Mouse (Mus musculus): ENCODE results near the gene Ccnjl. TPM values are rescaled to one million over a fixed set of nuclear protein-coding genes. Genes with fewer than 3 reads are reported as not detected.
A peak's percentile ranks its signal among the peaks of the same experiment; 100 is the strongest.

Gene Ccnjl
- total and polyA plus RNA-seq, 3 experiments = 2.0 to 3.0 (median 2.1) TPM

DNA sequence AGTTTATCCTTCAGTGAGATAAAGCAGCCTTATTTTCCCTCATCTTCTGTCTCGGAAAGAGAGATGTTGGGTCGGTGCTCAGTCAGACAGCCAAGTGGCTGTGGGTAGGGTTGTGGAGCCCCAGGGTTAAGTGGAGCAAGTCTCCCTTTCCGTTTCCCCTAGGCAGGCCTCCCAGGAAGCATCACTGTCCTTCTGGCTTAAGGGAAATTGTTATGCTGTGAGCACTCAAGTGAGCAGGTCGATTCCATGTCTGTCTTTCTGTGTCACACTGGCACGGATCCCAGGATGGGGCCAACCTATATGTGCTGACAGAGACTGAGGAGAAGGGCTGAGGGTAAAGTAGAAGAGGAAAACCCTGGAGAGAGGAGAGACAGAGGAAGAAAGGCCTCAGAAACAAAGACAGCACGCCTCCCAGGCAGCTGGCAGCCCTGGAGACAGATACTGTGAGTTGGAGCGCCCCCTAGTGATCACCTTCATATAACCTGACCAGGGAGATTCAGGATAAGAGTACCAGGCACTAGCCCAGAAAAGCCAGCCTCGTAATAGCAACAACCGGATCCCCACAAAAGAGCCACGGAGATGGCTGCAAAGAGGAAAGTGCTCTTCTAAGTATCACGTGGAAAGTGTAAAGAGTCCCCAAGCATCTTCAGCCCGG is 84.4 kb downstream of the Ccnjl start:
- WGBS = 15% methylated on average over 12 of the region's 12 CpGs
- no peaks in the 10 kb centered on the region for H3K36me3 ChIP-seq (ENCODE audit: control insufficient read depth, insufficient read depth, low read length)
- peak; percentile 71 to 73 for DNase-seq
- no peak overlapping the region for H3K9ac ChIP-seq (ENCODE audit: low read depth, low read length)
- H3K4me3 ChIP-seq = no peak overlapping the region
- H3K79me2 ChIP-seq (replicated peaks; ENCODE audit: control insufficient read depth, insufficient read depth, low read length) = no peaks in the 10 kb centered on the region
- no peaks in the 10 kb centered on the region for H3K27me3 ChIP-seq (ENCODE audit: control insufficient read depth, insufficient read depth, low read length)
- intact Hi-C loops (cut with DNase I) = loop anchor here (1.0 to 2.0 kb wide), 2 partner anchors 26 to 119 kb away; partner anchors contain the start of gene 4933415A04Rik
- TF ChIP-seq EP300 (IDR thresholded peaks at IDR 0.05; ENCODE audit: insufficient read depth, low read depth, low read length) (0 out of 2 replicates have a peak, but pooled peaks have one; percentile 20), POLR2A (IDR thresholded peaks at IDR 0.05; ENCODE audit: insufficient read depth, low read depth, low read length) (no peak), CTCF (IDR thresholded peaks at IDR 0.05) (peak; percentile 87)
- no peak overlapping the region for H3K27ac ChIP-seq
- H3K4me1 ChIP-seq (ENCODE audit: control insufficient read depth, insufficient read depth, low read length) = no peaks in the 10 kb centered on the region

DNA sequence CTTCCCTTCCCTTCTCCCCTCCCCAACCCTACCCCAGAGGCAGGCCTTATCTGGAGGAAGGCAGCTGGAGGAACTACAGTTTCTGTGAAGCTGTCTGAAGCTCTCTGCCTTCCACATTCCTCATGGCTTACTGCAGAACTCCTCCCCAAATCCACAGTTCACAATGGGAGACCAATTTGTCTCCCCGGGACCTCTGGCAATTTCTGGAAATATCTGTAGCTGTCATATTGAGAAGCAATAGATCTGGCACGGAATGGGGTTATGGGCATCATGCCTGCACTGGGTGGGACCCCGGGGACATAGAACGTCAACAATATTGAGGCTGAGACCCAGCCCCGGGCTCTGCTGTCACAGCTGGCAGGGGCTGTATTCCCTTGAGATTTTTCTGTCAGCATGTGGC is 89.3 kb downstream of the Ccnjl start:
- intact Hi-C loops (cut with DNase I) = no loop called here
- 42% methylated on average over 5 of the region's 5 CpGs for WGBS
- no peaks in the 10 kb centered on the region for H3K27me3 ChIP-seq (ENCODE audit: control insufficient read depth, insufficient read depth, low read length)

DNA sequence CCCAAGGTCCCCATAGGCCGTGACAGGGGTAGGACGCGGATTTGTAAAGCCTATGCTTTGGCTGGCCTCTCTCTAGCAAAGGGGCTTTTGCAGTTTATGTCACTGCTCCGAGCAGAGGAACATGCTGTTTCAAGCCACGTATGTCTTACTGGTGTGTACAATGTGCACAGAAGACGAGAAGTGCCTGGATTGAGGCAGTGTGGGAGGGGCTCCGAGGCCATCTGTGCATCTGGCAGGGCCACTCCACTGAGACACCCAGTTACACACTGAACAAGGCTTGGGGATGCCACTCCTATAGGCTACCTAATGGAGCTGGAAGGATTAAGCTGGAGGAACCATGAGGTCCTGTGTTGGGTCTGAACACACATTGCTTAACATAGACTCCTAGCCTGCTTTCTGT is 89.8 kb downstream of the Ccnjl start:
- WGBS = 69% methylated on average over 7 of the region's 7 CpGs
- Histone ChIP-seq H3K9ac (ENCODE audit: low read depth, low read length) (no peak overlapping the region), H3K27ac (peak overlapping the region; percentile 52)

More for the DNA sequence above, 89.3 kb downstream of the Ccnjl start:
- Histone ChIP-seq H3K27ac (peak overlapping the region; percentile 52), H3K4me3 (no peak overlapping the region), H3K4me1 (ENCODE audit: control insufficient read depth, insufficient read depth, low read length) (peaks cover 2% of the 10 kb centered on the region; the same call in 1 of the 2 replicates), H3K9ac (ENCODE audit: low read depth, low read length) (no peak overlapping the region), H3K79me2 (replicated peaks; ENCODE audit: control insufficient read depth, insufficient read depth, low read length) (no peaks in the 10 kb centered on the region), H3K36me3 (ENCODE audit: control insufficient read depth, insufficient read depth, low read length) (no peaks in the 10 kb centered on the region)
- TF ChIP-seq POLR2A (IDR thresholded peaks at IDR 0.05; ENCODE audit: insufficient read depth, low read depth, low read length) = no peak
- no peak for TF ChIP-seq EP300 (IDR thresholded peaks at IDR 0.05; ENCODE audit: insufficient read depth, low read depth, low read length)
- no peak for TF ChIP-seq CTCF (IDR thresholded peaks at IDR 0.05)
- peak; percentile 50 to 60 for DNase-seq

DNA sequence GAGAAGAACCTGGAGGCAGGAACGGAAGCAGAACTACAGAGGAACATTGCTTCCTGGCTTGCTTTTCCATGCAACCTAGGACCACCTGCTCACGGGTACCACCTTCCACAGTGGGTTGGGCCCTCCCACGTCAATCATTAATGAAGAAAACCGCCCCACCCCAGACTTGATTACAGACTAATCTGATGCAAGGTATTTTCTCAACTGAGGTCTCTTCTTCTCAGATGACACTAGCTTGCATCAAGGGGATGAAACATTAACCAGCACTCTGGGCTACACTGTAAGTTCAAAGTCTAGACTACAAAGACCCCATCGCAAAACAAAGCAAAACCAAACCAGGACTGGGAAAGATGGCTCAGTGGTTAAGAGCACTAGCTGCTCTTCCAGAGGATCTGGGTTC is 93.2 kb downstream of the Ccnjl start:
- WGBS = 82% methylated on average over 5 of the region's 5 CpGs
- Histone ChIP-seq H3K79me2 (replicated peaks; ENCODE audit: control insufficient read depth, insufficient read depth, low read length) (no peaks in the 10 kb centered on the region), H3K9ac (ENCODE audit: low read depth, low read length) (no peak overlapping the region), H3K27me3 (ENCODE audit: control insufficient read depth, insufficient read depth, low read length) (no peaks in the 10 kb centered on the region), H3K36me3 (ENCODE audit: control insufficient read depth, insufficient read depth, low read length) (no peaks in the 10 kb centered on the region), H3K27ac (no peak overlapping the region), H3K4me3 (no peak overlapping the region), H3K4me1 (ENCODE audit: control insufficient read depth, insufficient read depth, low read length) (peaks cover 2% of the 10 kb centered on the region; the same call in 1 of the 2 replicates)
- intact Hi-C loops (cut with DNase I) = no loop called here
- no peak for DNase-seq
- TF ChIP-seq CTCF (IDR thresholded peaks at IDR 0.05) (no peak), POLR2A (IDR thresholded peaks at IDR 0.05; ENCODE audit: insufficient read depth, low read depth, low read length) (no peak), EP300 (IDR thresholded peaks at IDR 0.05; ENCODE audit: insufficient read depth, low read depth, low read length) (no peak)

More for the DNA sequence above, 89.8 kb downstream of the Ccnjl start:
- peak; percentile 25 to 28 for DNase-seq
- H3K79me2 ChIP-seq (replicated peaks; ENCODE audit: control insufficient read depth, insufficient read depth, low read length) = no peaks in the 10 kb centered on the region
- intact Hi-C loops (cut with DNase I) = no loop called here
- TF ChIP-seq EP300 (IDR thresholded peaks at IDR 0.05; ENCODE audit: insufficient read depth, low read depth, low read length) (no peak), POLR2A (IDR thresholded peaks at IDR 0.05; ENCODE audit: insufficient read depth, low read depth, low read length) (no peak), CTCF (IDR thresholded peaks at IDR 0.05) (no peak)
- no peaks in the 10 kb centered on the region for H3K36me3 ChIP-seq (ENCODE audit: control insufficient read depth, insufficient read depth, low read length)
- H3K4me1 ChIP-seq (ENCODE audit: control insufficient read depth, insufficient read depth, low read length) = peaks cover 2% of the 10 kb centered on the region; the same call in 1 of the 2 replicates
- no peaks in the 10 kb centered on the region for H3K27me3 ChIP-seq (ENCODE audit: control insufficient read depth, insufficient read depth, low read length)
- no peak overlapping the region for H3K4me3 ChIP-seq

DNA sequence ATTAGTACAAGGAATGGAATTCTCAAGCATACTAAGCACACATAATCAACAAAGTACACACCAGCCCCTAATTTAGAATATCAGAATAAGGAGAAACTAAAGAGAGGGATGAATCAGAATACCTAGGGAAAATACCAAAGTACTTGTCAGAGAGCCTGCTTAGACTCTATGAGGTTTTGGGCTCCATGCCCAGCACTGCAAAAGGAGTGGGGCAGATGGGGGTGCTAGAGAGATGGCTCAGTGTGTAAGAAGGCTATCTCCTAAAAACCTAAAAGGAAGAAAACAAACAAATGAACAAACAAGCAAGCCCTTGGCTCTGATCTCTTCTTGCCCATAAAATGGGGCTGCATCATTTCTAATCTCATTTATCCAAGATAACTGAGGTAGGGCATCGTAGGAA is 95.8 kb downstream of the Ccnjl start:
- Histone ChIP-seq H3K36me3 (ENCODE audit: control insufficient read depth, insufficient read depth, low read length) (no peaks in the 10 kb centered on the region), H3K79me2 (replicated peaks; ENCODE audit: control insufficient read depth, insufficient read depth, low read length) (no peaks in the 10 kb centered on the region), H3K27ac (no peak overlapping the region), H3K4me1 (ENCODE audit: control insufficient read depth, insufficient read depth, low read length) (no peaks in the 10 kb centered on the region), H3K27me3 (ENCODE audit: control insufficient read depth, insufficient read depth, low read length) (no peaks in the 10 kb centered on the region), H3K4me3 (no peak overlapping the region), H3K9ac (ENCODE audit: low read depth, low read length) (no peak overlapping the region)
- WGBS = 100% methylated on average over 1 of the region's 1 CpGs
- intact Hi-C loops (cut with DNase I) = no loop called here
- DNase-seq = no peak
- TF ChIP-seq POLR2A (IDR thresholded peaks at IDR 0.05; ENCODE audit: insufficient read depth, low read depth, low read length) = no peak
- TF ChIP-seq EP300 (IDR thresholded peaks at IDR 0.05; ENCODE audit: insufficient read depth, low read depth, low read length) = no peak
- no peak for TF ChIP-seq CTCF (IDR thresholded peaks at IDR 0.05)

DNA sequence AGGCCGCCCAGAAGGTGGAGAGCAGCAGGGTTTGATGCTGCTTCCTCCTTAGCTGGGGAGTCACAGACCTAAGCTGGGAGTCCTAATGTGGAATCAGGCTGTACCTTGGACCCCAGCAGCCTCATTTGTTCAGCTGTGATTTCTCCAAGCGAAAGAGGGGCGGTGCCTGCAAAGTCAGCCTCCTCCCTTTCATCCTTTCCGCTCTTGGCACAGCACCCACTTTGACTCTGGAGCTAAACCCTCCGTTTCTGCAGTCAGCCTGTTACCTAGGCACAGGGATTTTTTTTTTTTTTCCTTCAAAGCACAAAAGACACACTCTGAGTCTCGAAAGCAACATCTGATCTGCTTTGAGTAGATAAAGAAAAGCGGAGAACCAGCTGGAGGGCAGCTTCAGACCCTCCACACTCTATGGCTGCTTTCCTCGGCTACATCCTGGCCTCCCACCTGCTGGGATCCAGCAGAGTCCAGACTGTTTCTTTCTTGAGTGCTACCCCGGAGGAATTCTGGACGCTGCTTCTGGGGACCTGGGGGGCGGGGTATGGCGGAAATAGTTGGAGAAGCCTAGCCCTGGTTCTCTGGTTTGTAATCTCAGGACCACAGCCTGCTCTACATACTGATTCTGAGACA is 97.8 kb downstream of the Ccnjl start:
- TF ChIP-seq EP300 (IDR thresholded peaks at IDR 0.05; ENCODE audit: insufficient read depth, low read depth, low read length) = no peak
- TF ChIP-seq POLR2A (IDR thresholded peaks at IDR 0.05; ENCODE audit: insufficient read depth, low read depth, low read length) = no peak
- TF ChIP-seq CTCF (IDR thresholded peaks at IDR 0.05) = no peak
- peak overlapping the region; percentile 39 for H3K4me3 ChIP-seq
- H3K4me1 ChIP-seq (ENCODE audit: control insufficient read depth, insufficient read depth, low read length) = no peaks in the 10 kb centered on the region
- no peaks in the 10 kb centered on the region for H3K79me2 ChIP-seq (replicated peaks; ENCODE audit: control insufficient read depth, insufficient read depth, low read length)
- WGBS = 28% methylated on average over 12 of the region's 12 CpGs
- peak overlapping the region; percentile 10; the same call in 1 of the 2 replicates for H3K9ac ChIP-seq (ENCODE audit: low read depth, low read length)
- no peaks in the 10 kb centered on the region for H3K27me3 ChIP-seq (ENCODE audit: control insufficient read depth, insufficient read depth, low read length)
- no peaks in the 10 kb centered on the region for H3K36me3 ChIP-seq (ENCODE audit: control insufficient read depth, insufficient read depth, low read length)
- intact Hi-C loops (cut with DNase I) = no loop called here
- H3K27ac ChIP-seq = peak overlapping the region; percentile 61
- DNase-seq = peak; percentile 57 to 58
